Mouse (Mus musculus): ENCODE results near the gene Zfand2a. TPM values are rescaled to one million over a fixed set of nuclear protein-coding genes. Genes with fewer than 3 reads are reported as not detected.

The Zfand2a gene
- polyA plus RNA-seq, 1 experiment from 2014 or later = 1.8 TPM

DNA sequence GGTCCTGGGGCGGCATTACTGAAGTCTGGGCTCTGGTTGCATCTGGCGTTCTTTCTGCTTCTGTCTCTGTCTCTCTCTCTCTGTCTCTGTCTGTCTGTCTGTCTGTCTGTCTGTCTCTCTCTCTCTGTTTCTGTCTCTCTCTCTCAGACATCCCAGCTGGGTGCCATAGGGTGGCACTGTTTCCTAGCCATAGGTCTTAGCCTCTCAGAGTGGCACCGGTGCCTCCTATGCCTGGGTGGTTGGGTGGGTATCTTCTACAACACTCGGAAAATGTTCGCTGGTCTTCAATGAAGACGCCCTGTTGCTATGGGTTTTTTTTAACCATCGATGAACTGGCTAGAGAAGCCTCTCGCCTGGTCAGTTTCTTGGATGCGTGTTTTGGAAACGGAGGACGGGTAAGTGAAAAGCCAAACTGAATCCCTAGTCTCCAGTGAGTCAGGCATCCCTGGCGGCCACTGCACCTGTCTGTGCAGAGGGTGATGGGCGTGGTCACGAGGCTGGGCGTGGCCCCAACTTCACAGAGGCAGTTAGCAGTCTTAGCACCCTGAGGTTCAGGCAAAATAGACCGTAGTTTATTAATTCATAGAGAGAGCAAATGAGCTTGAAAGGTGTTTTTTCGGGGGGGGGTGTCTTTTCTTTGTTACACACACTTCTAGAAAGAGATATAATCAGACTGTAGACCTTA, 26.5 kb upstream of the Zfand2a start:
- H3K9ac ChIP-seq (replicated peaks) = no peak overlapping the region
- WGBS (ENCODE audit: insufficient replicate concordance) = 20% methylated on average over 17 of the region's 17 CpGs
- H3K4me3 ChIP-seq (ENCODE audit: low read depth, low read length) = no peak overlapping the region
- no peaks in the 10 kb centered on the region for H3K4me1 ChIP-seq (ENCODE audit: insufficient read depth)
- no peak for ATAC-seq
- no peaks in the 10 kb centered on the region for H3K36me3 ChIP-seq (replicated peaks; ENCODE audit: insufficient read depth, low read length)
- no peak for DNase-seq
- H3K27ac ChIP-seq (ENCODE audit: low read depth) = no peak overlapping the region
- TF ChIP-seq EP300 (IDR thresholded peaks at IDR 0.05; ENCODE audit: low read depth) (no peak), CTCF (IDR thresholded peaks at IDR 0.05; ENCODE audit: low read depth) (0 out of 2 replicates have a peak, but pooled peaks have one; percentile 19)
- no peak overlapping the region for H3K4me2 ChIP-seq (ENCODE audit: low read depth, low read length)
- 0 out of 2 replicates have a peak, but pooled peaks cover 2% of the 10 kb centered on the region for H3K9me3 ChIP-seq (ENCODE audit: low read length)
- peaks cover 10% of the 10 kb centered on the region; the same call in 1 of the 2 replicates for H3K27me3 ChIP-seq (ENCODE audit: insufficient read depth, low read length)

DNA sequence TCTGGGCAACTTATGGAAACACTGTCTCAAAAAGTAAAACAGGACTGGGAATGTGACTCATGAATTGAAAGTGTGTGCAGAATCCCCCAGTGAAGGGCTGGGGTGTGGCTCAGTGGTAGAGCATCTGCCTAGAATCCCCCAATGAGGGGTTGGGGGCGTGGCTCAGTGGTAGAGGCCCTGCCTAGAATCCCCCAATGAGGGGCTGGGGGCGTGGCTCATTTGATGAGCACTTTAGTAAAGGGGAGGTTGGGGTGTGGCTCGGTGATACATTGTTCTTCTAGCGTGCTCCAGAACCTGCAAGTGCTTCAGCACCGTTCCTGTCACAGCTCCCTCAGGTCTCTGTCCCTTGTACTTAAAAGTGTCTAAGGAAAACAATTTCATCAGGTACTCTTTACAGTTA, 21.9 kb upstream of the Zfand2a start:
- no peaks in the 10 kb centered on the region for H3K36me3 ChIP-seq (replicated peaks; ENCODE audit: insufficient read depth, low read length)
- H3K4me3 ChIP-seq (ENCODE audit: low read depth, low read length) = no peak overlapping the region
- ATAC-seq (no peak), DNase-seq (no peak)
- H3K27me3 ChIP-seq (ENCODE audit: insufficient read depth, low read length) = peaks cover 11% of the 10 kb centered on the region; the same call in 1 of the 2 replicates
- H3K9me3 ChIP-seq (ENCODE audit: low read length) = no peaks in the 10 kb centered on the region
- WGBS (ENCODE audit: insufficient replicate concordance) = 8% methylated on average over 5 of the region's 5 CpGs
- no peak overlapping the region for H3K4me2 ChIP-seq (ENCODE audit: low read depth, low read length)
- no peak overlapping the region for H3K9ac ChIP-seq (replicated peaks)
- no peak overlapping the region for H3K27ac ChIP-seq (ENCODE audit: low read depth)
- no peak for TF ChIP-seq CTCF (IDR thresholded peaks at IDR 0.05; ENCODE audit: low read depth)
- TF ChIP-seq EP300 (IDR thresholded peaks at IDR 0.05; ENCODE audit: low read depth) = no peak
- no peaks in the 10 kb centered on the region for H3K4me1 ChIP-seq (ENCODE audit: insufficient read depth)

DNA sequence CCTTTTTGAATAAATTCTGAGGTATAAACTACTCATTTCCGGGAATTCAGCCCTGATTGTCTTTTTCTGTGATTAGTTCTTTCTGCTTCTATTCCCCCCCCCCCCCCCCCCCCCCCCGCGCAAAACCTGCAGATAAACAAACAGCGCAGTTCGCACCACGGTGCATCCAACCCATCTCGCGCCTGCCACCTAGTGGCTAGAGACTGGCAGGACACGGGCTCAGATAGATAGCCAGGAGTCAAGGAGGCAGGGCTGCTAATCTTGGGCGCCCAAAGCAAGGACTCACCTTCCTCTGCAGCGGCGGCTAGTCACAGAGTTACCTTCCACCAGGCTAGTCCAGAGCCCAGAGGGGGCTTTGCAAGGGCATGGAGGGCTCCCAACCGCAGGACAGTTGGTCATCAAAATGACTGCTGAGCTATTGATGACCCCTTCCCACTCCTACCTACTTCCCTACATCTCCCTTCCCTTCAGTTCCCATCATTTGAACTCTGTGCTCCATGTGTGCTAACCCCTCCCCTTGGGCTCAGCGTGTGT, 20.8 kb upstream of the Zfand2a start:
- peak; percentile 47; the same call in 1 of the 2 replicates for ATAC-seq
- H3K36me3 ChIP-seq (replicated peaks; ENCODE audit: insufficient read depth, low read length) = no peaks in the 10 kb centered on the region
- DNase-seq = peak; percentile 85
- H3K9ac ChIP-seq (replicated peaks) = no peak overlapping the region
- no peak overlapping the region for H3K4me2 ChIP-seq (ENCODE audit: low read depth, low read length)
- TF ChIP-seq CTCF (IDR thresholded peaks at IDR 0.05; ENCODE audit: low read depth) (peak; percentile 85), EP300 (IDR thresholded peaks at IDR 0.05; ENCODE audit: low read depth) (no peak)
- H3K27ac ChIP-seq (ENCODE audit: low read depth) = no peak overlapping the region
- peaks cover 5% of the 10 kb centered on the region; the same call in 1 of the 2 replicates for H3K27me3 ChIP-seq (ENCODE audit: insufficient read depth, low read length)
- 3% methylated on average over 12 of the region's 14 CpGs for WGBS (ENCODE audit: insufficient replicate concordance)
- H3K4me1 ChIP-seq (ENCODE audit: insufficient read depth) = no peaks in the 10 kb centered on the region
- H3K9me3 ChIP-seq (ENCODE audit: low read length) = no peaks in the 10 kb centered on the region
- H3K4me3 ChIP-seq (ENCODE audit: low read depth, low read length) = no peak overlapping the region

DNA sequence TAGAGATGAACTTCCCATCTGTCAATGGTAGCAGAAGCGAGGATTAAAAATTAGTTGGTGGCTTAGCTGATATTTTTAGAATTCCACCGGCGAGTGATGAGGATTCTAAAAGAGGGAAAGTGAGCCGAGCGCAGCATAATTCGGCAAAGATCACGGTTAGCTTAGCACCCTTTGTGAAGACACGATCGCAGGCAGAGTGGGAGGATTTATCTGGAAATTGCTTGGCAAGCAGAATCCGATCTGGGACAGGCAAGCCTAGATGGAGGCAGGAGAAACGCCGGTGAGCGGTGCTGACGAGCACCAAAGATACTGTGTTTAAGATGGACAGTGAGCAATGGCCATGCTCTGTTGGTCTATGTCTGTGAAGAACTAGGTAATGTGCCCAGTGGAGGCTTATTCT, 17.9 kb upstream of the Zfand2a start:
- TF ChIP-seq CTCF (IDR thresholded peaks at IDR 0.05; ENCODE audit: low read depth) (no peak), EP300 (IDR thresholded peaks at IDR 0.05; ENCODE audit: low read depth) (no peak)
- H3K27me3 ChIP-seq (ENCODE audit: insufficient read depth, low read length) = 0 out of 2 replicates have a peak, but pooled peaks cover 5% of the 10 kb centered on the region
- WGBS (ENCODE audit: insufficient replicate concordance) = 78% methylated on average over 14 of the region's 14 CpGs
- ATAC-seq = no peak
- H3K36me3 ChIP-seq (replicated peaks; ENCODE audit: insufficient read depth, low read length) = no peaks in the 10 kb centered on the region
- no peak overlapping the region for H3K4me3 ChIP-seq (ENCODE audit: low read depth, low read length)
- no peak overlapping the region for H3K9ac ChIP-seq (replicated peaks)
- no peaks in the 10 kb centered on the region for H3K9me3 ChIP-seq (ENCODE audit: low read length)
- H3K27ac ChIP-seq (ENCODE audit: low read depth) = no peak overlapping the region
- DNase-seq = no peak
- H3K4me2 ChIP-seq (ENCODE audit: low read depth, low read length) = no peak overlapping the region
- no peaks in the 10 kb centered on the region for H3K4me1 ChIP-seq (ENCODE audit: insufficient read depth)

DNA sequence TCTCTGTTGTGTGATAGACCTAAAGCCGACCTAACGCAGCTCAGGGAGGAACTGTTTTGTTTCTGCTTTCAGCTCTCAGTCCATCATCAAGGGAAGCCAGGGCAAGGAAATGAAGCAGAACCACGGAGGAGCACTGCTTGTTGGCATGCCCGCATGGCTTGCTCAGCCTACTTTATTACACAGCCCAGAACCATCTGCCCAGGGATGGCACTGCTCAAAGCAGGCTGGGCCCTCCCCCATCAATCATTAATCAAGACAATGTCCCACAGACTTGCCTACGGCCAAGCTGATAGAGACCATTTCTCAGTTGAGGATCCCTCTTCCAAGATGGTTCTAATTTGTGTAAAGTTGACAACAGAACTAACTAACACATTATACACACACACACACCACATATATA, 14.4 kb upstream of the Zfand2a start:
- H3K27me3 ChIP-seq (ENCODE audit: insufficient read depth, low read length) = peaks cover 12% of the 10 kb centered on the region; the same call in 1 of the 2 replicates
- H3K9ac ChIP-seq (replicated peaks) = no peak overlapping the region
- H3K9me3 ChIP-seq (ENCODE audit: low read length) = no peaks in the 10 kb centered on the region
- H3K4me3 ChIP-seq (ENCODE audit: low read depth, low read length) = no peak overlapping the region
- TF ChIP-seq CTCF (IDR thresholded peaks at IDR 0.05; ENCODE audit: low read depth) (no peak), EP300 (IDR thresholded peaks at IDR 0.05; ENCODE audit: low read depth) (no peak)
- H3K27ac ChIP-seq (ENCODE audit: low read depth) = no peak overlapping the region
- ATAC-seq = no peak
- H3K36me3 ChIP-seq (replicated peaks; ENCODE audit: insufficient read depth, low read length) = no peaks in the 10 kb centered on the region
- WGBS (ENCODE audit: insufficient replicate concordance) = 32% methylated on average over 5 of the region's 5 CpGs
- no peak for DNase-seq
- no peaks in the 10 kb centered on the region for H3K4me1 ChIP-seq (ENCODE audit: insufficient read depth)
- H3K4me2 ChIP-seq (ENCODE audit: low read depth, low read length) = no peak overlapping the region

DNA sequence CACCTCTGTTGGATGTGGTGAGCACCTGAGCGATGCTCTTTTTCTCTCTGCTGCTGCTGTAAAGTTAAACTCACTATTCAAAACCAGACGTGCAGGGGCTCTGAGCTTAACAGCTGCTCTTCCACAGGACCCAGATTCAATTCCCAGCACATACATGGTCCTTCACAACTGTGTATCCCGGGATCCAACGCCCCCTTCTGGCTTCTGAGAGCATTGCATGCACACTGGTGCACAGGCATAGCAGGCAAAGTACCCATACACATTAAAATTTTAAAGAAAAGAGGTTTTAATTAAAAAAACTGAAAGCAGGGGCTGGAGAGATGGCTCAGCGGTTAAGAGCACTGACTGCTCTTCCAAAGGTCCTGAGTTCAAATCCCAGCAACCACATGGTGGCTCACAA, 12.6 kb upstream of the Zfand2a start:
- no peak overlapping the region for H3K4me2 ChIP-seq (ENCODE audit: low read depth, low read length)
- H3K27ac ChIP-seq (ENCODE audit: low read depth) = no peak overlapping the region
- 49% methylated on average over 5 of the region's 5 CpGs for WGBS (ENCODE audit: insufficient replicate concordance)
- H3K36me3 ChIP-seq (replicated peaks; ENCODE audit: insufficient read depth, low read length) = no peaks in the 10 kb centered on the region
- no peak overlapping the region for H3K4me3 ChIP-seq (ENCODE audit: low read depth, low read length)
- peaks cover 12% of the 10 kb centered on the region; the same call in 1 of the 2 replicates for H3K27me3 ChIP-seq (ENCODE audit: insufficient read depth, low read length)
- no peaks in the 10 kb centered on the region for H3K4me1 ChIP-seq (ENCODE audit: insufficient read depth)
- TF ChIP-seq CTCF (IDR thresholded peaks at IDR 0.05; ENCODE audit: low read depth) (peak; percentile 38), EP300 (IDR thresholded peaks at IDR 0.05; ENCODE audit: low read depth) (no peak)
- DNase-seq (no peak), ATAC-seq (no peak)
- H3K9me3 ChIP-seq (ENCODE audit: low read length) = no peaks in the 10 kb centered on the region
- H3K9ac ChIP-seq (replicated peaks) = no peak overlapping the region
